Mouse (Mus musculus) hindbrain, embryonic 11.5 days (tissue): ENCODE measurements around the gene Iscu. TPM values are rescaled to one million over a fixed set of nuclear protein-coding genes. Genes with fewer than 3 reads are reported as not detected.

ENCODE experiments used
- ATAC-seq: fragments of 200-750 bp; cut with Nextera tagmentation; 2 replicates; pipeline ENCODE4 v1.8.0; 2017; ENCODE audit warnings: mild to moderate bottlenecking, moderate TSS enrichment, moderate library complexity; ENCODE audit not compliant: low FRiP score
- DNase-seq: peaks from one replicate; pipeline ENCODE4 v3.0.0-alpha.2; 2015; ENCODE audit warnings: low spot score
- H3K27ac ChIP-seq: fragments of 300-500 bp; sonication (generic); 2 replicates; pipeline ENCODE4 v1.5.1; 2014; ENCODE audit warnings: mild to moderate bottlenecking, low read depth, low read length
- H3K27me3 ChIP-seq: fragments of 300-500 bp; sonication (generic); 2 replicates; pipeline ENCODE4 v1.6.1; 2014; ENCODE audit warnings: mild to moderate bottlenecking, low read length, moderate library complexity, mixed read lengths; ENCODE audit not compliant: control insufficient read depth, insufficient read depth
- H3K36me3 ChIP-seq: fragments of 300-500 bp; sonication (generic); 2 replicates; pipeline ENCODE4 v1.6.1; 2014; ENCODE audit warnings: mild to moderate bottlenecking, low read length, moderate library complexity, mixed read lengths; ENCODE audit not compliant: control insufficient read depth, insufficient read depth
- H3K4me1 ChIP-seq: fragments of 300-500 bp; sonication (generic); replicated peaks from 2 replicates; pipeline ENCODE4 v1.6.1; 2014; ENCODE audit warnings: low read length, mixed read lengths; ENCODE audit not compliant: control insufficient read depth, insufficient read depth
- H3K4me2 ChIP-seq: fragments of 300-500 bp; sonication (generic); replicated peaks from 2 replicates; pipeline ENCODE4 v1.6.1; 2014; ENCODE audit warnings: mild to moderate bottlenecking, low read depth, low read length
- H3K4me3 ChIP-seq: fragments of 300-500 bp; sonication (generic); 2 replicates; pipeline ENCODE4 v1.5.1; 2014; ENCODE audit warnings: low read depth, low read length
- H3K9ac ChIP-seq: fragments of 300-500 bp; sonication (generic); 2 replicates; pipeline ENCODE4 v1.6.1; 2014; ENCODE audit warnings: low read depth, low read length
- H3K9me3 ChIP-seq: fragments of 300-500 bp; sonication (generic); 2 replicates; pipeline ENCODE4 v1.6.1; 2016; ENCODE audit warnings: low read length; ENCODE audit not compliant: control insufficient read depth
- WGBS: fragments of 180-500 bp; shearing (Covaris S2); extraction: QIAGEN DNeasy Blood & Tissue Kit; methylation state at CpG from one replicate; pipeline ENCODE4 v1.1.7; 2014; 5-methylcytosine and 5-hydroxymethylcytosine counted together
- polyA plus RNA-seq: library from polyadenylated mRNA; unstranded; fragments of >200 nt; fragmentation: Nextera tagmentation; extraction: Ambion mirVana; gene quantifications from 2 replicates; pipeline ENCODE4 v1.2.1, GENCODE M21; 2014

Gene Iscu
- polyA plus RNA-seq, 1 experiment from 2014 or later, result 108 TPM

DNA sequence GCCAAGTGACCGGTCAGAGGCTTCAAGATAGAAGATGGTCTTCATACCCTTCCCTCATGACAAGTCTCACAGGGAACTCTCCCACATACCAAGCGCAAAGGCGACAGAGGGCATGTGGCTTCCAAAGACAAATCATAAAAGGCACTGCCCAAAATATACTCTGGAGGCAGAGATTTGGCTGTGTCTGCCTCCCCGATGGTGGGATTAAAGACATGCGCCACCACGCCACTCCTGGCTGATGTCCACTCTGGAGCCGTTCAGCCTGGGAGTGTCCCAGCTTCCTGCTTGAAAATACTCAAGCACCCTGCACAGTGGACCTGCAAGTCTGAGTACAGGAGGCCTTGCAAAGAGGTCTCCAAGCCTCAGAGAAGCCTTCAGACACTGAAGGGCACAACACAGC is 41.4 kb upstream of the Iscu start:
- 91% methylated on average over 7 of the region's 7 CpGs for WGBS
- no peak overlapping the region for H3K4me3 ChIP-seq
- no peaks in the 10 kb centered on the region for H3K36me3 ChIP-seq
- DNase-seq (no peak), ATAC-seq (no peak)
- H3K9ac ChIP-seq, result no peak overlapping the region
- H3K9me3 ChIP-seq, result no peaks in the 10 kb centered on the region
- no peaks in the 10 kb centered on the region for H3K27me3 ChIP-seq
- H3K4me2 ChIP-seq, result no peak overlapping the region
- H3K4me1 ChIP-seq, result no peaks in the 10 kb centered on the region
- H3K27ac ChIP-seq, result no peak overlapping the region

GRCm38 (mm10) chr5:113732182-113732581 is 40.4 kb upstream of the Iscu start:
- Histone ChIP-seq H3K9ac (no peak overlapping the region), H3K9me3 (no peaks in the 10 kb centered on the region), H3K4me1 (peaks cover 6% of the 10 kb centered on the region; the same call in 1 of the 2 replicates), H3K4me3 (no peak overlapping the region), H3K27me3 (no peaks in the 10 kb centered on the region), H3K36me3 (no peaks in the 10 kb centered on the region), H3K4me2 (no peak overlapping the region), H3K27ac (no peak overlapping the region)
- 34% methylated on average over 6 of the region's 6 CpGs for WGBS
- DNase-seq (peak; percentile 74), ATAC-seq (no peak)

GRCm38 (mm10) chr5:113734376-113734775 is 38.2 kb upstream of the Iscu start:
- 75% methylated on average over 5 of the region's 5 CpGs for WGBS
- DNase-seq, result no peak
- H3K27me3 ChIP-seq, result no peaks in the 10 kb centered on the region
- H3K9me3 ChIP-seq, result no peaks in the 10 kb centered on the region
- no peak overlapping the region for H3K27ac ChIP-seq
- H3K9ac ChIP-seq, result no peak overlapping the region
- H3K36me3 ChIP-seq, result 0 out of 2 replicates have a peak, but pooled peaks cover 6% of the 10 kb centered on the region
- no peak for ATAC-seq
- H3K4me3 ChIP-seq, result no peak overlapping the region
- H3K4me2 ChIP-seq, result no peak overlapping the region
- peaks cover 6% of the 10 kb centered on the region; the same call in 1 of the 2 replicates for H3K4me1 ChIP-seq

DNA sequence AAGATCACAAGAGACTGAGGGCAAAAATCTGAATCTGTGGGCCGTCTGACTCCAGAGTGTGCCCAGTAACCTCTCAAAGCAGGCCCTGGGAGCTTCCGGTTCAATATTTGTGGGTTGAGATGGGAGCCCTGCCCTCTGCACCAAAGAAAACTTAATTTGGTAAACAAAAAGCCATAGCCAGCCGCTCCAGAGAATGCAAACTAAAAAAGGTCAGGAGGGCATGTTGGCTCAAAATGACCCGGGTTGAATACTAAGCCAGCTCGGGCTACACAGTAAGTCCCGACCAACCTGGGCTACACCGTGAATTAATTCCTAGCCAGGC is 37.6 kb upstream of the Iscu start:
- WGBS, result 28% methylated on average over 7 of the region's 7 CpGs
- ATAC-seq, result no peak

GRCm38 (mm10) chr5:113735345-113736112 is 37.0 kb upstream of the Iscu start, which contains the start of gene Ficd:
Gene Ficd (plus strand): TSS chr5:113735803.
- Histone ChIP-seq H3K27me3 (no peaks in the 10 kb centered on the region), H3K4me2 (peak within 1 kb of the TSS; percentile 83), H3K4me1 (peaks cover 6% of the 10 kb centered on the region; the same call in 1 of the 2 replicates), H3K36me3 (0 out of 2 replicates have a peak, but pooled peaks cover 9% of the 10 kb centered on the region), H3K9ac (peak within 1 kb of the TSS; percentile 71), H3K9me3 (no peaks in the 10 kb centered on the region), H3K27ac (peak within 1 kb of the TSS; percentile 93), H3K4me3 (peak within 1 kb of the TSS; percentile 51)
- ATAC-seq (peak; percentile 95), DNase-seq (peak; percentile 99)
- WGBS, result under 1% methylated on average over 47 of the region's 71 CpGs

More for the DNA sequence above, 37.6 kb upstream of the Iscu start:
- Histone ChIP-seq H3K4me2 (peak overlapping the region; percentile 83), H3K27ac (peak overlapping the region; percentile 93), H3K9me3 (no peaks in the 10 kb centered on the region), H3K27me3 (no peaks in the 10 kb centered on the region), H3K36me3 (0 out of 2 replicates have a peak, but pooled peaks cover 6% of the 10 kb centered on the region), H3K4me3 (peak overlapping the region; percentile 51), H3K9ac (peak overlapping the region; percentile 62), H3K4me1 (peaks cover 6% of the 10 kb centered on the region; the same call in 1 of the 2 replicates)
- no peak for DNase-seq

DNA sequence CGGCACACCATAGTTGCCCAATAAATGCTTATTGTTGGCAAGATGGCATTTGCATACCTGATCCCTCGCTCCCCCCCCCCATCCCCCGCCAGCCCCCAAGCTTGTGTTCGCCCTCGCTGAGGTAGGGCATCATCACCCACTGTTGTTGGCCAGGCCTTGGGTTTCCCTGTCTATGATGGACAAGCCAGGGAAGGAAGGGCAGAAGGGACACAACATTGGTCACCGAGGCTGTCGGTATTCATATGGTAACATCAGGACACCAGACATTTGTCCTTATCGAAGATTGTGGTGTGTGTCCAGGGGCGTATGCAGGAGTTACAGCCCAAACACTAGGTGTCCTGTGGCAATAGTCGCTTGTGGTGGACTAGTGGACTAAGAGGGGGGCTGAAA is 36.4 kb upstream of the Iscu start:
- DNase-seq (no peak), ATAC-seq (no peak; the same call in none of the 2 replicates)
- peak overlapping the region; percentile 83 for H3K4me2 ChIP-seq
- H3K9me3 ChIP-seq, result no peaks in the 10 kb centered on the region
- 7% methylated on average over 10 of the region's 10 CpGs for WGBS
- 0 out of 2 replicates have a peak, but pooled peaks cover 9% of the 10 kb centered on the region for H3K36me3 ChIP-seq
- H3K27ac ChIP-seq, result peak overlapping the region; percentile 93
- H3K9ac ChIP-seq, result peak overlapping the region; percentile 71
- H3K27me3 ChIP-seq, result no peaks in the 10 kb centered on the region
- H3K4me3 ChIP-seq, result peak overlapping the region; percentile 51
- peaks cover 6% of the 10 kb centered on the region; the same call in 1 of the 2 replicates for H3K4me1 ChIP-seq

- Histone ChIP-seq H3K27me3 (no peaks in the 10 kb centered on the region), H3K9ac (peak overlapping the region; percentile 71; the same call in 1 of the 2 replicates), H3K4me3 (peak overlapping the region; percentile 51), H3K27ac (0 out of 2 replicates have a peak overlapping the region, but pooled peaks have one; percentile 3), H3K36me3 (peaks cover 10% of the 10 kb centered on the region; the same call in 1 of the 2 replicates), H3K9me3 (no peaks in the 10 kb centered on the region), H3K4me2 (peak overlapping the region; percentile 83), H3K4me1 (peaks cover 6% of the 10 kb centered on the region; the same call in 1 of the 2 replicates)
- no peak for ATAC-seq
- no peak for DNase-seq
- 40% methylated on average over 15 of the region's 15 CpGs for WGBS
Observed at GRCm38 (mm10) chr5:113736522-113737164, 35.9 kb upstream of the Iscu start.

GRCm38 (mm10) chr5:113737607-113738237 is 34.8 kb upstream of the Iscu start:
- H3K27me3 ChIP-seq, result no peaks in the 10 kb centered on the region
- DNase-seq (no peak), ATAC-seq (no peak)
- H3K4me1 ChIP-seq, result peaks cover 6% of the 10 kb centered on the region; the same call in 1 of the 2 replicates
- no peak overlapping the region for H3K27ac ChIP-seq
- no peak overlapping the region for H3K4me3 ChIP-seq
- WGBS, result 92% methylated on average over 11 of the region's 11 CpGs
- H3K9ac ChIP-seq, result no peak overlapping the region
- H3K9me3 ChIP-seq, result no peaks in the 10 kb centered on the region
- H3K4me2 ChIP-seq, result no peak overlapping the region
- H3K36me3 ChIP-seq, result peaks cover 14% of the 10 kb centered on the region
